Mouse (Mus musculus): ENCODE measurements around the gene Kdr. TPM values are rescaled to one million over a fixed set of nuclear protein-coding genes. Genes with fewer than 3 reads are reported as not detected.

The Kdr gene
- polyA plus RNA-seq, 1 experiment from 2014 or later: 24.4 TPM

Small RNA genes lying within 50 kb of the gene (microRNA-seq; reads per million reads assigned to microRNA genes)
- not detected for gene Gm25374

Other genes with a start within 250 kb of the Kdr start
- 15.7 and 16.5 TPM in 2 replicates for gene Srd5a3, start 161.8 kb upstream of the Kdr start, polyA plus RNA-seq (2016; fragmentation: Nextera tagmentation; extraction: Ambion mirVana)
- gene Tmem165, start 205.4 kb upstream of the Kdr start, polyA plus RNA-seq (2016; fragmentation: Nextera tagmentation; extraction: Ambion mirVana): 85.3 and 88.6 TPM in 2 replicates

Measured in forebrain, embryonic 12.5 days (tissue).